In genomic region chr1:151171572-151172461, GRCm38 (mm10) we compare ENCODE assay signal across 19 mouse cellular contexts. TPM values are rescaled to one million over a fixed set of nuclear protein-coding genes. Genes with fewer than 3 reads are reported as not detected.
DNase-seq lines count a peak whose midpoint lies in the region; ATAC-seq and TF ChIP-seq lines count a peak whose summit lies in the region.
"Had no signal": no experiment of that assay in that cellular context is flagged by ENCODE, and none has a peak within 500 bp of the region (broad histone marks: within the 10 kb centered on the region; RNA-seq: fewer than 3 reads in every experiment).

No protein-coding gene starts in this region.

- no peaks in the 10 kb centered on the region for H3K36me3 ChIP-seq in heart, postnatal 0 days (replicated peaks; ENCODE audit: control insufficient read depth, insufficient read depth, low read length)
- H3K36me3 ChIP-seq: liver, embryonic 13.5 days; neural tube, embryonic 15.5 days; stomach, embryonic 15.5 days had no signal

- peak; percentile 73; the same call in 1 of the 2 replicates for TF ChIP-seq EP300 in heart, postnatal 0 days (IDR thresholded peaks at IDR 0.05; ENCODE audit: low read depth)

- H3K4me3 ChIP-seq in heart, postnatal 0 days (ENCODE audit: low read depth, low read length), result no peak overlapping the region
- H3K4me3 ChIP-seq: liver, embryonic 13.5 days; neural tube, embryonic 15.5 days; stomach, embryonic 15.5 days had no signal

- TF ChIP-seq CTCF in heart, postnatal 0 days (IDR thresholded peaks at IDR 0.05; ENCODE audit: low read depth), result no peak

- H3K4me1 ChIP-seq in heart, postnatal 0 days (ENCODE audit: control insufficient read depth, insufficient read depth), result no peaks in the 10 kb centered on the region
- H3K4me1 ChIP-seq: stomach, embryonic 15.5 days had no signal

- 68% methylated on average over 2 of the region's 2 CpGs for WGBS in heart, postnatal 0 days

- peak; percentile 26 to 34 for DNase-seq in frontal cortex, adult 2 months (ENCODE audit: extremely low spot score in 1 of 2, low spot score in 1 of 2)
- DNase-seq in frontal cortex, postnatal 25 days (ENCODE audit: low spot score in 2 of 2), result no peak
- peak; percentile 72 for DNase-seq in kidney, adult 9 months
- no peak for DNase-seq in kidney, postnatal 10 days
- peak; percentile 6 for DNase-seq in ES-CJ7 (ENCODE audit: low read depth, low spot score)
- DNase-seq in heart, postnatal 0 days (ENCODE audit: low spot score), result no peak
- DNase-seq in testis, postnatal 10 days (ENCODE audit: low spot score), result no peak
- DNase-seq: liver, embryonic 13.5 days; right cerebral cortex, postnatal 25 days had no signal

- ATAC-seq in heart, postnatal 0 days (ENCODE audit: insufficient read depth, low read depth), result 0 out of 2 replicates have a peak, but pooled peaks have one; percentile 47
- ATAC-seq in monocyte, adult 5-6 weeks (replicated peaks; ENCODE audit: insufficient number of reproducible peaks, low FRiP score, low TSS enrichment, poor library complexity, severe bottlenecking), result no peak
- ATAC-seq: hindbrain, embryonic 16.5 days; midbrain, embryonic 16.5 days had no signal

- no peaks in the 10 kb centered on the region for H3K27me3 ChIP-seq in heart, postnatal 0 days (ENCODE audit: control insufficient read depth, insufficient read depth, low read length)
- H3K27me3 ChIP-seq: CH12.LX; liver, embryonic 13.5 days; neural tube, embryonic 15.5 days; stomach, embryonic 15.5 days had no signal

- H3K27ac ChIP-seq in heart, postnatal 0 days (ENCODE audit: low read depth), result no peak overlapping the region
- H3K27ac ChIP-seq: liver, embryonic 13.5 days; neural tube, embryonic 15.5 days; stomach, embryonic 15.5 days had no signal

- no peaks in the 10 kb centered on the region for H3K9me3 ChIP-seq in heart, postnatal 0 days (replicated peaks; ENCODE audit: control insufficient read depth, low read length)
- H3K9me3 ChIP-seq: liver, embryonic 13.5 days; neural tube, embryonic 15.5 days; stomach, embryonic 15.5 days had no signal

- H3K9ac ChIP-seq in heart, postnatal 0 days (replicated peaks; ENCODE audit: low read depth, low read length), result no peak overlapping the region
- H3K9ac ChIP-seq: liver, embryonic 13.5 days; neural tube, embryonic 15.5 days; stomach, embryonic 15.5 days had no signal

- H3K4me2 ChIP-seq in heart, postnatal 0 days (ENCODE audit: low read depth, low read length), result no peak overlapping the region
- H3K4me2 ChIP-seq: liver, embryonic 13.5 days; neural tube, embryonic 15.5 days; stomach, embryonic 15.5 days had no signal

RNA-seq across cellular contexts. Expression of gene Gm47985, which starts 10.5 kb away (rescaled TPM):
- not detected in 2 replicates for polyA plus RNA-seq in frontal cortex, adult 2 months (2012; rRNA removed)
- total RNA-seq in heart, postnatal 0 days (2014; rRNA removed; ENCODE audit: low replicate concordance), result 0.08 and 0.23 TPM in 2 replicates
- 0.25 and 0.42 TPM in 2 replicates for polyA plus RNA-seq in heart, postnatal 0 days (2015; fragmentation: Nextera tagmentation; extraction: Ambion mirVana)
- not detected in 3 replicates for total RNA-seq in monocyte, adult 5-6 weeks (2017)
- total RNA-seq: CH12.LX; granulocyte monocyte progenitor cell, adult 5-6 weeks; layer of hippocampus, adult 18-20 months; left cerebral cortex, postnatal 10 days had no signal
- polyA plus RNA-seq: cortical plate, adult 2 months; hindbrain, embryonic 16.5 days; midbrain, embryonic 16.5 days; neural tube, embryonic 15.5 days had no signal

RNA-seq across cellular contexts. Expression of gene Gm8947, which starts 20.4 kb away (rescaled TPM):
- not detected in 2 replicates for polyA plus RNA-seq in frontal cortex, adult 2 months (2012; rRNA removed)
- not detected in 2 replicates for total RNA-seq in heart, postnatal 0 days (2014; rRNA removed; ENCODE audit: low replicate concordance)
- polyA plus RNA-seq in heart, postnatal 0 days (2015; fragmentation: Nextera tagmentation; extraction: Ambion mirVana), result 0.10 TPM in 1 of 2 replicates, not detected in the other
- total RNA-seq in monocyte, adult 5-6 weeks (2017), result 0.85 TPM in 1 of 3 replicates, not detected in the others
- total RNA-seq: granulocyte monocyte progenitor cell, adult 5-6 weeks; layer of hippocampus, adult 18-20 months; left cerebral cortex, postnatal 10 days had no signal
- polyA plus RNA-seq: cortical plate, adult 2 months; hindbrain, embryonic 16.5 days; midbrain, embryonic 16.5 days; neural tube, embryonic 15.5 days had no signal

RNA-seq across cellular contexts. Expression of gene Gm47995, which starts 26.4 kb away (rescaled TPM):
- polyA plus RNA-seq in frontal cortex, adult 2 months (2012; rRNA removed), result not detected in 2 replicates
- total RNA-seq in heart, postnatal 0 days (2014; rRNA removed; ENCODE audit: low replicate concordance), result 1.4 TPM in 1 of 2 replicates, not detected in the other
- not detected in 2 replicates for polyA plus RNA-seq in heart, postnatal 0 days (2015; fragmentation: Nextera tagmentation; extraction: Ambion mirVana)
- total RNA-seq in monocyte, adult 5-6 weeks (2017), result 0.68 TPM in 1 of 3 replicates, not detected in the others
- total RNA-seq: CH12.LX; granulocyte monocyte progenitor cell, adult 5-6 weeks; layer of hippocampus, adult 18-20 months; left cerebral cortex, postnatal 10 days had no signal
- polyA plus RNA-seq: cortical plate, adult 2 months; hindbrain, embryonic 16.5 days; midbrain, embryonic 16.5 days; neural tube, embryonic 15.5 days had no signal

RNA-seq across cellular contexts. Expression of gene 3110040M04Rik, which starts 32.1 kb away (rescaled TPM):
- not detected in 2 replicates for polyA plus RNA-seq in frontal cortex, adult 2 months (2012; rRNA removed)
- not detected in 2 replicates for total RNA-seq in heart, postnatal 0 days (2014; rRNA removed; ENCODE audit: low replicate concordance)
- polyA plus RNA-seq in heart, postnatal 0 days (2015; fragmentation: Nextera tagmentation; extraction: Ambion mirVana), result not detected in 2 replicates
- not detected in 3 replicates for total RNA-seq in monocyte, adult 5-6 weeks (2017)
- total RNA-seq: CH12.LX; granulocyte monocyte progenitor cell, adult 5-6 weeks; layer of hippocampus, adult 18-20 months; left cerebral cortex, postnatal 10 days had no signal
- polyA plus RNA-seq: cortical plate, adult 2 months; hindbrain, embryonic 16.5 days; midbrain, embryonic 16.5 days; neural tube, embryonic 15.5 days had no signal

RNA-seq across cellular contexts. Expression of gene Gm47996, which starts 38.1 kb away (rescaled TPM):
- not detected in 2 replicates for polyA plus RNA-seq in frontal cortex, adult 2 months (2012; rRNA removed)
- not detected in 2 replicates for total RNA-seq in heart, postnatal 0 days (2014; rRNA removed; ENCODE audit: low replicate concordance)
- polyA plus RNA-seq in heart, postnatal 0 days (2015; fragmentation: Nextera tagmentation; extraction: Ambion mirVana), result not detected in 2 replicates
- not detected in 3 replicates for total RNA-seq in monocyte, adult 5-6 weeks (2017)
- total RNA-seq: CH12.LX; granulocyte monocyte progenitor cell, adult 5-6 weeks; layer of hippocampus, adult 18-20 months; left cerebral cortex, postnatal 10 days had no signal
- polyA plus RNA-seq: cortical plate, adult 2 months; hindbrain, embryonic 16.5 days; midbrain, embryonic 16.5 days; neural tube, embryonic 15.5 days; stomach, embryonic 15.5 days had no signal

Comparison
In these comparisons a context has a peak if more than half of its experiments do, and no peak if none do; other contexts are left out.
1. DNase-seq: peak in frontal cortex, adult 2 months (2 of 2), kidney, adult 9 months (single experiment) and ES-CJ7 (single experiment); none in frontal cortex, postnatal 25 days (0 of 2), kidney, postnatal 10 days (single experiment), heart, postnatal 0 days (single experiment) and testis, postnatal 10 days (single experiment).